Mouse (Mus musculus) kidney, postnatal 25 days (tissue): ENCODE measurements around the gene Kcna5.

ENCODE experiments used
- DNase-seq, 2 experiments: peaks; one replicate each; pipeline ENCODE4 v3.0.0; 2021; ENCODE audit warnings: mixed read lengths in 2 of 2

Kcna5 gene

GRCm38 (mm10) chr6:126535208-126535910, at the start of gene Kcna5:
Kcna5 (minus strand) TSS chr6:126535412.
- DNase-seq, result peak in 1 of 2 experiments; percentile 54

- DNase-seq, result peak in 1 of 2 experiments; percentile 53
These were observed 47.9 kb upstream of the Kcna5 start for GRCm38 (mm10) chr6:126583075-126583474.

GRCm38 (mm10) chr6:126581632-126582031, 46.4 kb upstream of the Kcna5 start:
- DNase-seq, result no peak

GRCm38 (mm10) chr6:126580571-126580970, 45.4 kb upstream of the Kcna5 start:
- no peak for DNase-seq

- no peak for DNase-seq
These were observed 42.2 kb upstream of the Kcna5 start for GRCm38 (mm10) chr6:126577415-126577814.

GRCm38 (mm10) chr6:126576566-126576965, 41.4 kb upstream of the Kcna5 start:
- no peak for DNase-seq

GRCm38 (mm10) chr6:126574778-126575177, 39.6 kb upstream of the Kcna5 start:
- no peak for DNase-seq

- no peak for DNase-seq
These were observed 37.8 kb upstream of the Kcna5 start for GRCm38 (mm10) chr6:126573021-126573420.

- no peak for DNase-seq
These were observed 34.6 kb upstream of the Kcna5 start for GRCm38 (mm10) chr6:126569809-126570208.

GRCm38 (mm10) chr6:126568046-126568830, 33.0 kb upstream of the Kcna5 start:
- no peak for DNase-seq

GRCm38 (mm10) chr6:126567326-126567725, 32.1 kb upstream of the Kcna5 start:
- DNase-seq, result no peak

GRCm38 (mm10) chr6:126564376-126564775, 29.2 kb upstream of the Kcna5 start:
- no peak for DNase-seq

GRCm38 (mm10) chr6:126563898-126564297, 28.7 kb upstream of the Kcna5 start:
- peak; percentile 70 to 84 for DNase-seq

GRCm38 (mm10) chr6:126561702-126562101, 26.5 kb upstream of the Kcna5 start:
- DNase-seq, result no peak

- no peak for DNase-seq
These were observed 25.5 kb upstream of the Kcna5 start for GRCm38 (mm10) chr6:126560696-126561095.

GRCm38 (mm10) chr6:126560036-126560435, 24.8 kb upstream of the Kcna5 start:
- peak in 1 of 2 experiments; percentile 24 for DNase-seq

- no peak for DNase-seq
These were observed 23.1 kb upstream of the Kcna5 start for GRCm38 (mm10) chr6:126558276-126558675.

- peak in 1 of 2 experiments; percentile 10 for DNase-seq
These were observed 18.6 kb upstream of the Kcna5 start for GRCm38 (mm10) chr6:126553812-126554211.

- DNase-seq, result peak in 1 of 2 experiments; percentile 50
These were observed 16.7 kb upstream of the Kcna5 start for GRCm38 (mm10) chr6:126551862-126552395.

GRCm38 (mm10) chr6:126544107-126545036, 9.2 kb upstream of the Kcna5 start:
- no peak for DNase-seq

- no peak for DNase-seq
These were observed 7.5 kb upstream of the Kcna5 start for GRCm38 (mm10) chr6:126542724-126543123.

GRCm38 (mm10) chr6:126537512-126537911, 2.3 kb upstream of the Kcna5 start:
- DNase-seq, result no peak

GRCm38 (mm10) chr6:126536926-126537325, 1.7 kb upstream of the Kcna5 start:
- DNase-seq, result no peak
